16 mouse cellular contexts compared by ENCODE assay signal in the genomic region with DNA sequence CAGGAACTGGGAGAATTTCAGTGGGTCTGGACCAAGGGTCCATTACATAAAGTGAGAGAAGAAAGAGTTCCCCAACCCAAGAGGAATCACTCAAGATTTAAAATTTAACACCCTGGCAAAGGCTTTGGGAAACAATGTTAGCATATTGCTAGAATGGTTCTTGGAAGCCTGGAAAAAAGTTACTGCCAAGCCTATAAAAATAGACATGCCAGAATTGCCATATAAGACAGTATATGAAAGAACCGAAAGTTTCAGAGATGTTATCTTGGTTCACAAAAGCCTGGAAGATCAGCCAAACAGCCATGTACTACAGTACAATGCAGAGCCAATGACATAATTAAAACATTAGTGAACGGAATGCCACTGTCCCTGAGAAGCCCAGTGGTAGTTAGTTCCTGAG.
"Had no signal": no experiment of that assay in that cellular context is flagged by ENCODE, and none has a peak within 500 bp of the region (broad histone marks: within the 10 kb centered on the region; RNA-seq: fewer than 3 reads in every experiment).

No protein-coding gene starts in this region.

- DNase-seq: gastrocnemius, adult 2 months; gastrocnemius, postnatal 10 days; gastrocnemius, postnatal 25 days; heart, adult 11 months; heart, postnatal 10 days; heart, postnatal 4 days; kidney, adult 18-20 months; kidney, adult 8-10 months; kidney, postnatal 10 days; kidney, postnatal 25 days; kidney, postnatal 4 days; liver had no signal

- ATAC-seq: hindbrain, embryonic 16.5 days; inflammation-experienced regulatory T-cells, adult 6 months; intestine, embryonic 15.5 days; intestine, postnatal 0 days had no signal
